Mouse (Mus musculus) intestine, postnatal 0 days (tissue): ENCODE measurements around the gene Fstl3. TPM values are rescaled to one million over a fixed set of nuclear protein-coding genes. Genes with fewer than 3 reads are reported as not detected.

Source experiments
- ATAC-seq: fragments of 200-750 bp; cut with Nextera tagmentation; 2 replicates; pipeline ENCODE4 v1.8.0; 2017; ENCODE audit warnings: mild to moderate bottlenecking, moderate TSS enrichment, moderate library complexity
- H3K27ac ChIP-seq: fragments of 300-500 bp; sonication (generic); 2 replicates; pipeline ENCODE4 v1.5.1; 2014; ENCODE audit warnings: mild to moderate bottlenecking, low read depth, low read length, moderate library complexity
- H3K27me3 ChIP-seq: fragments of 300-500 bp; sonication (generic); replicated peaks from 2 replicates; pipeline ENCODE4 v1.6.1; 2014; ENCODE audit warnings: low read length, mixed read lengths; ENCODE audit not compliant: control insufficient read depth, insufficient read depth
- H3K36me3 ChIP-seq: fragments of 300-500 bp; sonication (generic); 2 replicates; pipeline ENCODE4 v1.6.1; 2014; ENCODE audit warnings: mild to moderate bottlenecking, moderate library complexity; ENCODE audit not compliant: control insufficient read depth, insufficient read depth
- H3K4me1 ChIP-seq: fragments of 300-500 bp; sonication (generic); replicated peaks from 2 replicates; pipeline ENCODE4 v1.6.1; 2014; ENCODE audit warnings: antibody characterized with exemption, low read length, mixed read lengths; ENCODE audit not compliant: control insufficient read depth, insufficient read depth
- H3K4me2 ChIP-seq: fragments of 300-500 bp; sonication (generic); replicated peaks from 2 replicates; pipeline ENCODE4 v1.6.1; 2014; ENCODE audit warnings: low read depth, mild to moderate bottlenecking, moderate library complexity
- H3K4me3 ChIP-seq: fragments of 300-500 bp; sonication (generic); 2 replicates; pipeline ENCODE4 v1.5.1; 2014; ENCODE audit warnings: low read depth, low read length
- H3K9ac ChIP-seq: fragments of 300-500 bp; sonication (generic); 2 replicates; pipeline ENCODE4 v1.6.1; 2014; ENCODE audit warnings: mild to moderate bottlenecking, low read depth, low read length
- H3K9me3 ChIP-seq: fragments of 300-500 bp; sonication (generic); 2 replicates; pipeline ENCODE4 v1.6.1; 2016; ENCODE audit warnings: mixed run types; ENCODE audit not compliant: control insufficient read depth
- CTCF ChIP-seq: sonication (generic); IDR thresholded peaks from 2 replicates; pipeline ENCODE4 v1.5.1; 2016; ENCODE audit warnings: low read depth, mild to moderate bottlenecking, control low read depth, antibody characterized with exemption, moderate library complexity
- WGBS: fragments of 180-500 bp; shearing (Covaris S2); extraction: QIAGEN DNeasy Blood & Tissue Kit; methylation state at CpG from one replicate; pipeline ENCODE4 v1.1.7; 2014; 5-methylcytosine and 5-hydroxymethylcytosine counted together
- polyA plus RNA-seq: library from polyadenylated mRNA; unstranded; fragments of >200 nt; fragmentation: Nextera tagmentation; extraction: Ambion mirVana; gene quantifications from 2 replicates; pipeline ENCODE4 v1.2.1, GENCODE M21; 2015

Gene Fstl3
- polyA plus RNA-seq, 1 experiment from 2014 or later = 7.3 TPM

GRCm38 (mm10) chr10:79795905-79796304 lies 18.8 kb downstream of the Fstl3 start:
- no peaks in the 10 kb centered on the region for H3K9me3 ChIP-seq
- no peaks in the 10 kb centered on the region for H3K36me3 ChIP-seq
- no peak; the same call in 1 of the 2 replicates for TF ChIP-seq CTCF

DNA sequence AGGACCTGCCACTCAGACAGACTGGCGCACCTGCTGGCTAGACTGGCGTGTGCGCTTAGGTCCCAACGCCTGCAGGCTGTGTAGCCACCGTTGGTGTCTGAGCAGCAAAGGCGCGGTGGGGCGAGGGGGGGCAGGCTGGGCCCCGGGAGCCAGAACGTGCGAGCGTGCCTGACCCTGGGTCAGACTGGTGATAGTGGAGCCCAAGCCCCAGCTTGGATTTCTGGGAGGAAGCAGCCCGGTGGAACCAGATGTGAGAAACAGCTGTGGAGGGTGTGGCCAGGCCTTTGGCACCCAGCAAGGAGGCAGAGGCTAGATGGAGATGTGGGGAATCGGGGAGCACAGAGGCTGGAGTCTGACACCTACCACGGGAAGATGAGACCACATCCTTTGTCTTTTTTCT lies 20.3 kb downstream of the Fstl3 start:
- H3K27ac ChIP-seq = no peak overlapping the region
- no peak overlapping the region for H3K4me3 ChIP-seq
- no peaks in the 10 kb centered on the region for H3K27me3 ChIP-seq
- WGBS = 35% methylated on average over 15 of the region's 15 CpGs
- ATAC-seq = no peak
- no peaks in the 10 kb centered on the region for H3K9me3 ChIP-seq
- TF ChIP-seq CTCF = no peak
- no peak overlapping the region for H3K9ac ChIP-seq
- H3K4me1 ChIP-seq = no peaks in the 10 kb centered on the region; the same call in 1 of the 2 replicates
- no peak overlapping the region for H3K4me2 ChIP-seq
- H3K36me3 ChIP-seq = no peaks in the 10 kb centered on the region

More at GRCm38 (mm10) chr10:79795905-79796304, 18.8 kb downstream of the Fstl3 start:
- no peak overlapping the region for H3K9ac ChIP-seq
- H3K27ac ChIP-seq = no peak overlapping the region
- H3K27me3 ChIP-seq = no peaks in the 10 kb centered on the region
- no peak overlapping the region for H3K4me2 ChIP-seq
- H3K4me3 ChIP-seq = no peak overlapping the region
- WGBS = 95% methylated on average over 3 of the region's 3 CpGs
- ATAC-seq = no peak
- H3K4me1 ChIP-seq = no peaks in the 10 kb centered on the region; the same call in 1 of the 2 replicates

DNA sequence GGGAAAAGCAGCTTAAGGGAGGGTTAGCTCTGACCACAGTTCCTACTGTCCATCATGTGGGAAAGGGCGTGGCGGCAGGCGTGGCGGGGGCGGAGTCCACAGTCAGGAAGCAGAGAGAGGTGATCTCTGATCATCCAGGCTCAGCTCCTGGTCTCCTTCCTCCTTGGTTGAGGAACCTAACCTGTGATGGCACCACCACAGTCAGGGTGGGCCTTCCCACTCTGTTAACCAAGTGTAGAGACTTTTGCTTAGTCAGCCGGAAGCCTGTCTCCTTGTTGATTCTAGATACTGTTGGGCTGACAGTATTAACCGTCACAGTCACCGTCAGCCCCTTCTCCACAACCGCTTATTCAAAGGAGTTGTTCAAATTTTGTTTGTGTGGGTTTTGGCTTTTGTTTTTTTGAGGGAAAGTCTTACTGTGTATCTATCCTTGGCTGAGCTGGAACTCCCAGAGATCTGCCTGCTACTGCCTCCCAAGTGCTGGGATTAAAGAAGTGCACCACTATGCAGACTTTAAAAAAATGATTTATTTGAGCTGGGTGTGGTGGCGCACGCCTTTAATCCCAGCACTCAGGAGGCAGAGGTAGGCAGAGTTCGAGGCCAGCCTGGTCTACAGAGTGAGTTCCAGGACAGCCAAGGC lies 21.3 kb downstream of the Fstl3 start:
- Histone ChIP-seq H3K4me1 (no peaks in the 10 kb centered on the region; the same call in 1 of the 2 replicates), H3K9ac (no peak overlapping the region), H3K4me3 (no peak overlapping the region), H3K27me3 (no peaks in the 10 kb centered on the region), H3K9me3 (no peaks in the 10 kb centered on the region), H3K36me3 (no peaks in the 10 kb centered on the region), H3K27ac (no peak overlapping the region), H3K4me2 (no peak overlapping the region)
- 84% methylated on average over 12 of the region's 12 CpGs for WGBS
- ATAC-seq = 0 out of 2 replicates have a peak, but pooled peaks have one; percentile 32
- TF ChIP-seq CTCF = no peak

GRCm38 (mm10) chr10:79800508-79800907 lies 23.4 kb downstream of the Fstl3 start:
- ATAC-seq = no peak
- Histone ChIP-seq H3K4me1 (no peaks in the 10 kb centered on the region), H3K36me3 (no peaks in the 10 kb centered on the region), H3K4me2 (no peak overlapping the region), H3K9ac (no peak overlapping the region), H3K27me3 (no peaks in the 10 kb centered on the region), H3K9me3 (no peaks in the 10 kb centered on the region), H3K27ac (no peak overlapping the region), H3K4me3 (no peak overlapping the region)
- 82% methylated on average over 11 of the region's 11 CpGs for WGBS
- TF ChIP-seq CTCF = no peak

DNA sequence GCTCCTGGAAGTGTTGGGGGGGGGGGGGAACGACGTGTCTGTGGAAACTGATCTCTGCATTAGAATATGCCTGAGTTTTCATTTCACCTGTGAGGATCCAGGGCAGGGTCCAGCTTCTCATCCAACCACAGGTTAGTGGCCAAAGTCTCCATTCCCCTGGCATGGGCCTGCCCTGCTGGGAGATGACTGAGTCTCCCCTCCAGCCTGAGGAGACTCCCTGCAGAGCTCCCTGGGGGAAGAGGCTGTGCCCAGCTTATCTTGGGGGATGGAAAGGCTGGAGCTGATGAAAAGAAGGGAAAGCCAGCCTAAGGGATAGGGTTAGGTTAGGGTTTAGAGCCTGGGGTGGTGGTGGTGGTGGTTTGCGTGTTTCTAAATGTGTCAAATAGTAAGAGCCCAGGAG lies 24.8 kb downstream of the Fstl3 start:
- H3K4me2 ChIP-seq = no peak overlapping the region
- H3K4me3 ChIP-seq = no peak overlapping the region
- H3K27me3 ChIP-seq = no peaks in the 10 kb centered on the region
- H3K27ac ChIP-seq = no peak overlapping the region
- no peaks in the 10 kb centered on the region for H3K36me3 ChIP-seq
- 65% methylated on average over 3 of the region's 3 CpGs for WGBS
- H3K9me3 ChIP-seq = no peaks in the 10 kb centered on the region
- no peak overlapping the region for H3K9ac ChIP-seq
- no peak for ATAC-seq
- TF ChIP-seq CTCF = no peak
- H3K4me1 ChIP-seq = no peaks in the 10 kb centered on the region

DNA sequence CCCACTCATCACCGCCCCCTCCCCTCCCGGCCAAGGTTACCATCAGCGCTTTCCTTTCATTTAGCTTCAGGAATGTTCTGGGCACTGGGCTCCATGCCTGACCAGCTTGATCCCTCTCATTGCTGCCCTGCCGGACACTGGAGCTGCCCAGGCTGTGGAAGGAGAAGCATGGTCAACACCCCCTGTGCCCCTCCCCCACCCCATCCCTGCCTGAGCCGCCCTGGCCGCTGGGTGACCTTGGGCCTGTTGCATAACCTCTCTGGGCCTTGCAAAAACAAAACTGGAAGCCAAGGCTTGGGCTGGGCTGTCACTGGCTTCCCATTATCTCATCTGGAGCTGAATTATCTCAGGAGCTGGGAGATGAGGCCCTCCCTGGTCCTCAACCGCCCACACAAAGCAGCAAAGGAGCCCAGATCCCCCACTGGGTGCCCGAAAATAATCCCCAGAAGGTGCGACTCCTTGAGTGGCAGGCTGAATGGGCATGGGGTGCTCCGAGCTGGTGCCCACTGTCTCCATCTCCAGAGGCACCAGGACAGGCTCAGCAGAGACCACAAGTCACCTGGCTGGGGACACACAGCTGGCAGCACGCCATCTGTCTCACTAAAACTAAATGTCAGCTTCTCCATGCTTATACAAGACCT lies 25.4 kb downstream of the Fstl3 start:
- H3K9ac ChIP-seq = 0 out of 2 replicates have a peak overlapping the region, but pooled peaks have one; percentile 5
- H3K27ac ChIP-seq = no peak overlapping the region
- H3K9me3 ChIP-seq = no peaks in the 10 kb centered on the region
- H3K4me3 ChIP-seq = no peak overlapping the region
- no peaks in the 10 kb centered on the region for H3K36me3 ChIP-seq
- H3K4me1 ChIP-seq = no peaks in the 10 kb centered on the region
- no peak for TF ChIP-seq CTCF
- 44% methylated on average over 11 of the region's 11 CpGs for WGBS
- ATAC-seq = no peak
- no peak overlapping the region for H3K4me2 ChIP-seq
- no peaks in the 10 kb centered on the region for H3K27me3 ChIP-seq
